Mouse (Mus musculus): ENCODE data around the gene Dbi. TPM values are rescaled to one million over a fixed set of nuclear protein-coding genes. Genes with fewer than 3 reads are reported as not detected.

Dbi gene
- total RNA-seq (2023), result 10 to 100 TPM; 91.8 to 94.1 TPM

DNA sequence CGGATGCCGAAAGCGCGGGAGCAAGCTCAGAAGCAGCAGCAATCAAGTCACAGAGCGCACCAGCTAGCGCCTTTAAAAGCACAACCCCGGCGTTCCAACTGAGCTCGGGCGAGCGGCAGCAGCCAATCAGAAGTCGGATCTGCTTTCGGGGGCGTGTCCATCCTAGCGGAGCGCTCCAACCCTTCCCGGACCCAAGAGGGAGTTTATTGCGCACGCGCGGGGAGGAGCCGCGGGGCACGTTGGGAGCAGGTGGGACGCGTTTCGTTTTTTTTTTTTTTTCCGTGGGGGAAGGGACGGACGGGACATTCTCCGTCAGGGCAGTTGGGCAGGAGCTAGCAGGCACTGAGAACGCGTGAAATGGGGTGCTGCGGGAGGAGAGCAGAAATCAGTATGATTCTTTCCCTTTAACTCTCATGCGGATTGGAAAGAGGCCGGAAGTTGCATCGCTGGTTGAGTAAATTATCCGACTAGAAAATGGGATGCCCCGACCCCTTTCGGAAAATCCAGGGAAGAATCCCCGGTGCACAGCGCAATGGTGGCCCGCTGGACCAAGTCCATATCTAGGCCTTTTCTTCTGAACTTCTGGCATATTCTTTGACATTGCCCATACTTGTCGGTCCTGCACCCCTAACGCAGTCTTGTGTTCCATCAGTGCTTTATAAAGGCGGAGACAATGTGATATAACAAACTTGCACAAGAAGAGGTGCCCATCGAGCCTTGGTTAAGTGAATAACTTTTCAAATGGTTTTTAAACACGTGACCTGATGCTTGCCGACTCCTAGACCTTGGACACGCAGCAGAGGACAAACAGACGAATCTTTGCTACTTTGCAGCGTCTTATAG is at the start of gene Dbi, which contains the start of gene 3110009E18Rik:
TSS of gene Dbi (minus strand) at position 110 of the 843 bp plus-strand sequence.
TSS of gene 3110009E18Rik (plus strand) at position 219 of the 843 bp plus-strand sequence.

GRCm38 (mm10) chr1:120073519-120074306 is 47.2 kb downstream of the Dbi start, which contains the start of gene Tmem37:
Tmem37 (minus strand) TSS chr1:120074074.

Other genes starting within 250 kb of the Dbi start
- gene Tmem177, start 207.9 kb downstream of the Dbi start, total RNA-seq (2023), result 1 to 10 TPM; 1.6 to 2.3 TPM
- gene Cfap221, start 123.8 kb downstream of the Dbi start, total RNA-seq (2023), result not detected
- not detected for gene Sctr, start 114.2 kb downstream of the Dbi start, total RNA-seq (2023)
- under 1 TPM in 1 of 2 experiments, not detected in 1; 0.42 TPM for gene Tmem37, start 47.0 kb downstream of the Dbi start, total RNA-seq (2023)
- 10 to 100 TPM in 1 of 2 experiments, 1 to 10 TPM in 1; 8.2 to 10.2 TPM for gene 3110009E18Rik, start 109 bp upstream of the Dbi start, total RNA-seq (2023)
- gene Steap3, start 151.6 kb upstream of the Dbi start, total RNA-seq (2023), result 10 to 100 TPM; 15.9 to 24.6 TPM
- gene C1ql2, start 219.5 kb upstream of the Dbi start, total RNA-seq (2023), result not detected

Data from neutrophil, adult 83 days (primary cell).